Mouse (Mus musculus) thymus, adult 2 months (tissue): Measurements from ENCODE around the gene Depdc5.

Experiments
- CTCF ChIP-seq: fragments of 200-500 bp; IDR thresholded peaks from 2 replicates; pipeline ENCODE4 v1.5.1; 2012; ENCODE audit warnings: mild to moderate bottlenecking, control low read depth, low read length, moderate library complexity, borderline replicate concordance; ENCODE audit not compliant: control insufficient read depth, poor library complexity, insufficient read depth; ENCODE audit errors: extremely low read depth
- POLR2A ChIP-seq: fragments of 200-500 bp; IDR thresholded peaks from 2 replicates; pipeline ENCODE4 v1.6.1; 2012; ENCODE audit warnings: mild to moderate bottlenecking, low read length, control low read depth, moderate library complexity; ENCODE audit not compliant: control insufficient read depth, poor library complexity, insufficient read depth; ENCODE audit errors: extremely low read depth

GRCm38 (mm10) chr5:32834497-32834896, 29.0 kb upstream of the Depdc5 start:
- TF ChIP-seq CTCF (no peak), POLR2A (no peak)
